Mouse (Mus musculus) adrenal gland, adult 8-10 months (tissue): ENCODE data around the gene Antxr1. TPM values are rescaled to one million over a fixed set of nuclear protein-coding genes. Genes with fewer than 3 reads are reported as not detected.

Experiments
- DNase-seq: peaks from one replicate; pipeline ENCODE4 v3.0.0; 2022
- total RNA-seq, 4 experiments: library from RNA; stranded (reverse); gene quantifications; 2 replicates each; pipeline ENCODE4 v1.2.4; 2022

Antxr1 gene
- total RNA-seq, 4 experiments from 2014 or later, result 13.9 to 22.5 (median 18.3) TPM

DNA sequence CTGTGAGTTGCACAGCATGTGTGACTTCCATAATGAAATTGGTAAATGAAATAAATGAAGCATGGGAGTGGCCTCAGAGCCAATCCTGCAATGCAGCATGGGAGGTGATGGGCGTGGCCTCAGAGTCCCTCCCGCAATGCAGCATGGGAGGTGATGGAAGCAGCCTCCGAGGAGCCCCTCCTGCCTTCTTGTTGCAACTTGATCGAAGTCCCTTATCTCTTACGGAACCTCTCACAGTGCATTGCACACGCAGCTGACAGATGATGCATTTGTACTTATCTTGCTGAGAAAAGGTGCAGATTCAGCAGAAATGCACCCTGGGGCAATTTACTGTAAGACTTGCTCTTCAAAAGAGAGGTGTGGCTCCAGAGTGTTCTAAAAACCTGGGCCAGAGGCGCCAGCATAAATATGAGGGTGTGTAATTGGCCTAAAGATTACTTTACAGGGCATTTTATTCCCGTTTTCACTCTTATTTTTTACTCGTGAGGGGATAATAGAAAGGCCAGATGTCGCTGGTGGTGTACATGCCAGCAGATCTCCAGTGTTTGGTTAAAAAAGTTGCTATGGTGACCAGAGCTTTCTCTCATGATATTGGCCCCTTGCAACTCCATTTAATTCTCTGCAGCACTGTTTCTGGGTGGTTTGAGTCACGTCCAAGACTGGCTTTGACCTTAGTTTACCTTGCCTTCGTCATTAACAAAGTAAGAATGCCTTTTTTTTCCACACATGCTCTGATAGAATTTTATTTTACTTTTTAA is 195.6 kb downstream of the Antxr1 start:
- no peak for DNase-seq

DNA sequence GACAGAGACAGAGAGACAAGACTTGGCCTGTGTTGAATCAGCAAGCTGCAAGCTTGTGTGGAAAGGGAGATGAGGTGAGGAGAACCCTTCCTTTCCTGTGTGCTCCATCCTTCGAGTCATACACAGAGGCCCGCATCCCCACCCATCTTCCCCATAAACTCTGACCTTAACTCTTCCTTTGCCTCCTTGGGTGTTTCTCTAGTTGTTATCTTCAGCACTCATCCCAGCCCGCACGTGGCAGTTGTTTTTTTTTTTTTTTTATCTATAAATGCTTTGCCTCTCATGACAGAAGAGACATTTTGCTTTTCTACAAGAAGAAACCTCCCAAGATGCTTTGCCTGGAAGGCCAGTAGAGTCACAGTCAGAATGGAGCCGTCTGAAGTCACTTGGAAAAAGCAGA is 197.1 kb downstream of the Antxr1 start:
- DNase-seq, result no peak

DNA sequence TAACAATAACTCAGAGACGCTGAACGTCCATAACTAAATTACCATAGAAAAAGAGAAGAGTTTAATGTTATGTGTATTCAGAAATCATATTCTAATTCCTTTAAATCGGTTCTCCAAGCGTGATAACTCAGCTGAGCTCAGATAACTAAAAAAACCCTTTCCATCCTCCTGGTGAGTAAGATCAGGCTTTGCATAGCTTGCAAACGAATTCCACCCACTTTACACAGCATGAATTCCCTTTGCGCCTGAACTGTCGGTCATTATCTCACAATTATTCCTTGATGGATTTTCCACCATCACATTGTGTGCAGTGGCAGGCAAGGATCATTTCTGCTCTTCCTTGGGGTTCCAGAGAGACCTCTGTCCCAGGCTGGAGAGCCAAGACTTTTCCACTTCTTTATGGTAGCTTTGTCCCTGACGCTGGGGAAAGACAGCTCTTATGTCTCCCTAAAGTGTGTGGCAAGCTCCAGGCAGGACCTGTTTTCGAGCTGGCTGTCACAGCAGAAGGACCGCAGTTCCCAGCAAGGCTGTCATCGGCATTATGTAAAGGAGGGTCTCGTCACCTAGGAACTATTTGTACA is 201.6 kb downstream of the Antxr1 start:
- no peak for DNase-seq

DNA sequence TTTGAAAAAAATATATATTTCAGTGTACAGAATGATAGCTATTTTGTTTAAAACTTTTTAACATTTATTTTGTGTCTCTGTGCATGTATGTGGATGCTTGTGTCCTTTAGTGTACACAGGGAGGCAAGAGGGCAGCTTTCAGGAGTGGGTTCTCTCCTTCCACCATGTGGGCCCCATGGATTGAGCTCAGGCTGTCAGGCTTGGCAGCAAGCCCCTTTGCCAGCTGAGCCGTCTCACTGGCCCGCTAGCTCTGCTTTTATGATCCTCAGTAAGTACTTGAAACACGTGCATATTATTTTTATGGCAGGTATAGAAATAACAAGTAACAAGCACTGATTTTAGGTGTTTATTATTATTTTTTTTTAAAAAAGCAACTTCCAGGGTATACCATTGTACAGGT is 202.1 kb downstream of the Antxr1 start:
- DNase-seq, result no peak

DNA sequence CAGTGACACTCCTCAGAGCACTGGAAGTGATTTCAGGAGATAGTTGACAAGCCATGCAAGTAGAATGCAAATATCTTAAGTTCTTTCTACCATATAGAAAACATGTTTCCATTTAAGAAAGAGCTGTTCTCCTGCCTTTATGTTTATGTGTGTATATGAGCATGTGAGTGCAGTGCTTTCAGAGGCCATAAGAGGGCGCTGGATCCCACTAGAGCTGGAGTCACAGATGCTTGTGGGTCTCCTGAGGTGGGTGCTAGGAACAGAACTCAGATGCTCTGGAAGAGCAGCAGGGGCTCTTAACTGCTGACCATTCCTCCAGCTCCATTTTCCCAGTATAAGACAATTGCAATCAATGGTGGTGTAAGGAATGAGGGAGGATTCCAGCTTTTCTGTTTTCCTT is 204.5 kb downstream of the Antxr1 start:
- no peak for DNase-seq

DNA sequence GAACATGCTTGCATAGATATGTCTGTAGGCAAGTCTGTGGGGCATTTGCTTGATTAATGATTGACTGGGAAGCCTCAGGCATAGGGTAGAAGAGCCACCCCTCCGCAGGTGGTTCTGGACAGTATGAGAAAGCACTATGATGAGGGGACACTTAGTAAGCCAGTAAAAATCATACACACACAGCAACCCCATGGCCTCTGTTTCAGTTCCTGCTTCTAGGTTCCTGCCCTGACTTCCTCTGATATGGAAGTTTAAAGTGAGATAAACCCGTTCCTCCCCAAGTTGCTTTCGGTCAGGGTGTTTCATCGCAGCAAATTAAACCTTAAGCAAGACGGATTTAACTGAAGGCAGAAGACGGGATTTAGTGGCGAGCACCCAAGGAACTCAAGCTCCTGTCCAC is 205.0 kb downstream of the Antxr1 start:
- no peak for DNase-seq

DNA sequence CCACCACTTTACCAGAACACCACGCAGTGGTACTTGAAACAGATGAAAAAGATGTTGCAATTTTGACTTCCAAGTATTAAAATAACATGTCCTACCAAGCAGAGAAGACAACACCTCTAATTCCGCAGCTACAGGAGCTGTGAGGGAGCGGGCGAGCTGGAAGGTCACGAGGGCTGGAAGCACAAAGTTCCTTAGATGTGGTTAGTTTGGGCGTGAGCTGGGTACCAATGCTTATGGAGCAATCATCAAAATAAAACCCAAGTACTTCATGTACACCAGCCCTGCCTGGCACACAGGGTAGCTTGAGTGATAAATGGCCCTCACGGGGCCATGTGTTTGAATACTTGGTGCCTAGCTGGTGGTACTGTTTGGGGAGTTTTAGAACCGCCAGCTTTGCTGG is 205.8 kb downstream of the Antxr1 start:
- DNase-seq, result no peak

DNA sequence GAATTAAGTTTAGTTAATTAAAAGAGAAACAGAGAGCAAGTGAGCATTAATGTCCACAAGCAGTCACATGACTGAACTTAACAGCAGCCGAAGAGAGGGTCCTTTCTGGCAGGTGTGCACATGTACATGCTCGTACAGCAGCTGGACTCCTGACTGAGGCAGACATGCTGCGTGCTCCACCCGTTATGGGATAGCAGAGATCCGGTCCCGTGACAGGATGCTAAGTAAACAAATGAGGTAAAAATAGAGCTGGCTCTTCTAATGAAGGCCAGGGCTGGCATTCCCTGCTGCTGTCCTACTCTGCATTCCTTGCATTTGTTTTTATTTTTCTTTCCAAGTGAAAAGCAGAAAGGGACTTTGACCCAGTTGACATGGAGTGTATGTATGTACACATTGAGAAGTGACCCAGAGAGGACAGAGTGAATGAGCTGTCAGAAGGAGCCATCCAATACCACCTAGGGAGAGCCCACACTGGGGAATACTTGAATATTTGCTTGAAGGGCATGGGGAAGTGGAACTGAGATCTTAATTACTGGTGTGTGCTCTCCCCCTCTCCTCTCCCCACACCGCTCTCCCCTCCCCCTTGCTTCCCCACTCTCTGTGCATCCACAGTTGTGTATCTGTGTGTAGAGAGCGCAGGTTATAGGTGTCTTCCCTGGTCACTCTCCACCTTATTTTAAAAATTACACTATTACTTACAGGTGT is 208.4 kb downstream of the Antxr1 start:
- no peak for DNase-seq

DNA sequence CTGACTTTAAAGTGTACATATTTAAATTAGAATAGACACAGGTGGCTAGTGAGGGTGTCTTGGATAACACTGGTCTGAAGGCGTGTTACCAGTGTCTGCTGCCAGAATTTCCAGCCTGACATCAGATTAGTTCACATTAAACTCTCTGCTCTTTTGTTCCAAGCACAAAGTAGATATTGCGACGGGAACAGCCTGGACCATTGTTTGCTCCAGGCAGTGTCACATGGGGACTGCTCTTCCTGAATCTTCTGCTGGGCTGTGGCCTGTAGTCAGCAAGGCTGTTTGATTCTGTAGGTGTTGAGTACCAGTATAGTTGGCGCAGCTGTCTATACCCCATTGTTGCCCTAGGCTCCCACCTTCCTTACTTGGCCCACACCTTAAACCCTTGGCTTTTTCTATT is 211.6 kb downstream of the Antxr1 start:
- DNase-seq, result no peak

DNA sequence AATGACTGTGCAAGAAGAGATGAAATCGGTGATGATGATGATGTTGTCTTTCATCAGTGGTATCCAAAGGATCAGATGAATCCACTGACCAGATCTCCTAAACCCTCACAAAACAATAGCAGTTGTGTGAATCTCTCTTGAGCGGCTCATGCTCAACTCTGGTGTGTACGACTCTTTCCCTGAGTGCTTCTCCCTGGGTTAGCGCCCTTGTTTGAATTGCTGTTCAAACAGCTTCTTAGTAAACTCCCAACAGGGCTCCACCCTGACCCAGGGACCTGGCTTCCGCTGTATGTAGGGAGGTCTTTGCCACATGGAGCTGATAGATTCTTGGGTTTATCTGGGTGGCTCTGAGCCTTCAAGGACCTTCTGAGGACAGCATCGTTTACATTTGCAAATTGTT is 212.2 kb downstream of the Antxr1 start:
- DNase-seq, result no peak

DNA sequence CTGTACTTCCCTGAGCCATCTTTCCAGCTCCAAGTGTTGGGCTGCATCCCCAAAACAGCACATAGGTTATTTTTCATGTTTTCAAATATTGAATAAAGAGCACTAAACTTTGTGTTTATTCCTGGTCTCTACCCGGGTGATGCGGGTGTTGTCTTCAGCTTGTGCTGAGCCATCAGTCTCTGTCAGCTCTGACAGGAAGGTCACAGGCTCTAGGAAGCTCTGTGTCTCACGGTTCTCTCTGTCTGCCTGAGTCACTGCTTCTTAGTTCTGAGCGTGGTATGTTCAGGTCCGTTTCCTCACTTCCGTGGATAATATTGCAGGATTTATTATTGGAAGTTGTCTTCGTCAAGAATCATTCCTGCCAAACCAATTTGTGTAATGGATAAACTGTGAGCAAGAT is 213.7 kb downstream of the Antxr1 start:
- no peak for DNase-seq

DNA sequence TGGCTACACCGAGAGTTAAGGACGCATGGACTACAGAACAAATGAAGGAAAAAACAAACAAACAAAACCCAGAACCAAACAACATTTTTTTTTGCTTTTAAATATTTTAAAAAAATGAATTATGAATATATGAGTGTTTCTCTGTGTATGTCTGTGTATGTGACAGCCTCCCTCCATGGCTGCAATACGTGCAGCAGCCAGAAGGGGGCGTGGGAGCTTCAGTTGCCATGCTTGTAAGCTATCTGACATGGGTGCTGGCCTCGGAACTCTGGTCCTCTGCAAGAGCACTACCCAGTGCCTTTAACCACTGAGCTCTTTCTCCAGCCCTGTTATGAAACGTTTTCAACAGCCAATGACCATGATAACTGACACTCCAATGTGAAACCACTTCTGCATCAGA is 215.0 kb downstream of the Antxr1 start:
- no peak for DNase-seq

DNA sequence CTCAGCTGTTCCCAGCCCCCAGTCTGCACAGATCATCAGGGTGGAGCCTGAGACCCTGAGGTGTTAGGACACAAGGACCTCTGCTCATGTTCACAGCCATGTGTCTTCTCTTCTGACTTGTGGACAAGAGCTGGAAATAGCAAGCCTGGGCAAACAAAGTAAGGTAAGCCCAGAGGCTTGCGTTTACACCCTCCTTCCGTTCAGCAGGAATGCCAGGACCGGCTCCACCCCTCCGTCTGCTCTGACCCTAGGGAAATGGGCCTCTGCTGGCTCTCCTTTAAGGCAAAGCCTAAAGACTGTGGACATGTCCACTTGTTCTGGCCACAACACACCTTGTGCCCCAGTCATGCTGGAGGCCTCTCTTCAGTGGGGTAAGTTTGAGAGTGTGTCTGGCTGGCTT is 215.6 kb downstream of the Antxr1 start:
- no peak for DNase-seq

DNA sequence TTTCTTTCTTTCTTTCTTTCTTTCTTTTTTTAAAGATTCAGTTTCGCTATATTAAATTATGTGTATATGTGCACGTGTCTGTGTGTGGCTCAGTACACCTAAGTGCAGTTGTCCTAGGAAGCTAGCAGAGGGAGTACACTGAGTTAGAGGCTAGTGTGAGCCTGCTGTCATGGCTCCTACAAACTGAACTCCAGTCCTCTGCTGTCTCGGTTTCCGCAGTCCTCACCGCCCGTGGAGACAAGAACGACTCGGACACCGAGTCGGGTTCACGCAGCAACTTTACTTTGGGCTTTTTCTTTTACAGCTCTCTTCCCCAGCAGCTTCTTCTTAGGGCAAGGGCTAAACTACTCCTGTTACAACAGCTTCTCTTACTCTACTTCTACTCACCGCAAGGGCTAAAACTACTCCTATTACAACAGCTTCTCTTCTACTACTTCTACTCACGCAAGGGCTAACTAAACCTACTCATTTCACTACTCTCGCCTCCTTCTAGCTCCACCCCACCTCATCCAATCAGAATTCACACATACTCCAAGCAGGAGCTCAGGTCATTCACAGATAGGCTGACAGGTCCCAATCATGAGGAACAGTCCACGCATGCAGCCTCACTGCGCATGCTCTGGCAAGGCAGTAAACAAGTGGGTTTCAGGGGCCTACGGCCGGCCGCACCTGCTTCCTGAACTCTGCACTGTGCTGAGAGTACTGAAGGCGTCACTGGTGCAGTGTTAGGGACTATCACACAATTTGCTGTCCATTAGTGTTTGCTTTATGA is 216.4 kb downstream of the Antxr1 start:
- no peak for DNase-seq

DNA sequence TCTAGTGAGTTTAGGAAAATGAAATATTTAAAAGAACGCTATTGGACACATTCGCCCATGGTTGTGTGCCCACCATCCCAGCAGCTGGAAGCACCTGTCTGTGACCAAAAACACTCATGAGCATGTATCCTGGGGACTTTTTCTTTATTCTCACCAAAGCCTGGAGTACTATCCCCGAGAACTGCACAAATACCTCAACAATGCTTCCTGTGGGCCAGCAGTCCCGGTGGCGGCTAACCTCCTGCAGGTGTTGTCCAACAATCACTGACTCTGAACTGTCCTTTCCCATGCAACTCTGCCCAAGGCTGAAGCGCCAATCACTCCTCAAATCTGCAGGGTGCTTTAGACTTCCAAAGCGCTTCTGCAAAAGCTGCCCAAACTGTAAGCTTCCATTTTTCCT is 219.0 kb downstream of the Antxr1 start:
- DNase-seq, result no peak

DNA sequence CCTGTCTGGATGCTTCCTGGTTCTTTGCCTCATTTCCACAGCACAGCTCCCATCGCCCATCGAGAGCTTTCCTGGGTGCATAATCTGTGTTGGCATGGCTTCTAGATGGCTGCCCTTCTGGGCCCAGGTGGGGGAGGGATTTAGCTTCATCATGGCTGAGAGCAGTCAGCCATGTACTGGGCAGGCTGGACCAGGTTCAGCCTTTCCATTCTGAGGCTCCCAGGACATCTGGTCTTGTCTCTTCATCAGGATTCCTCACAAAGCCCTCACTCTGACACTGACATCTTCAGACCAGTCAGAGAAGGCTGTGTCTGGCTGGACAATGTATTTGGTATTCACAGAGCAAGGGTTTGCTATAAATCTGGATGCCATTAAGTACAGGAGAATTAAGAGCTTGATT is 219.6 kb downstream of the Antxr1 start:
- DNase-seq, result no peak

DNA sequence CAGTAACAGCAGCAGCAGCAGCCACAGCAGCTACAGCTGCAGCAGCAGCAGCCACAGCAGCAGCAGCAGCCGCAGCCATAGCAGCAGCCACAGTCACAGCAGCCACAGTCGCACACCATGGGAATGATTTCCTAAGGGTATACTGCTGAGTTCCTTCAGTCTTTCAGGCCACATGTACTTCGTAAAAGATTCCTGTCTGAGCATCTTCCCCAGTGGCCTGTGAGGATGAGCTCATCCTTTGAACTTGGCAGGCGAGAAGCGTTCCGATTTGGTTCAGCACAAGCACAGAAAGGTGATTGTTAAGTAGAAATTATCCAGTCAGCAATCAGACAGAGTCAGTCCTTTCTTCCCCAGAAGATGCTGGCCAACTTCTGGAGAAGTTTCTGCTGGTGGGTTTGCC is 223.5 kb downstream of the Antxr1 start:
- no peak for DNase-seq

DNA sequence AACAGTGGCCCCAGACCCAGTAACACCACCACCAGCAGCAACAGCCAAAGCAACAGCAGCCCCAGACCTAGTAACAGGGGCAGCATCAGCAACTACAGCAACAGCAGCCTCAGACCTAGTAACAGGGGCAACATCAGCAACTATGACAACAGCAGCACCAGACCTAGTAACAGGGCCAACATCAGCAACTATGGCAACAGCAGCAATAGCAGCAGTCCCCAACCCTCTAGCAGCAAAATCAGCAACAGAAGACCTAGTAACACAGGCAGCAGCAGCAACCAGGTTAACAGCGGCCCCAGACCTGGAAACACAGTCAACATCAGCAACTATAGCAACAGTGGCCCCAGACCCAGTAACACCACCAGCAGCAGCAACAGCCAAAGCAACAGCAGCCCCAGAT is 224.1 kb downstream of the Antxr1 start:
- no peak for DNase-seq

DNA sequence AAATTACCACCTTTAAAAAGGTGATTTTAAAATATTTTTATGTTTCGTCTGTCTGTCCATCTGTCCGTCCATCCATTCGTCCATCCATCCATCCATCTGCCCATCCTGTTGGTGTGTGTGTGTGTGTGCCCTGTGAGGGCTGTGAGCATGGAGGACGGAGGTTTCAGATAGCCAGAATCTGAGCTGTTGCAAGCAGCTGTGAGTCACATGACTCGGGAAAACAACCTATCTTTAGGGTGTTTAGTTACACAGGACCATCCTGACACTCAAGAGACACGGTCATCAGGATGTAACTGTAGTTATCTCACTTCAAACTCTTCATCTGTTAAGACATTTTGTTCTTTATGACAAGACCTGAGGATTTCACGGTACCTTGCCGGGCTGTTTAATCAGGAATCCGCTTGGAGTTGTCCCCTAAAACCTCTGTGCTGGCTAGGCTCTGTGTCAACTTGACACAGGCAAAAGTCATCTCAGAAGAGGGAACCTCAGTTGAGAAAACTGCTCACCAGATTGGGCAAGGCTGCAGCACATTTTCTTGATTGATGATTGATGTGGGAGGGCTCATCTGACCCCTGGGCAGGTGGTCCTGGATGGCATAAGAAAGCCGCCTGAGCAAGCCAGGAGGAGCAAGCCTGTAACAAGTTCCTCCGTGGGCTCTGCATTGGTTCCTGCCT is 231.4 kb downstream of the Antxr1 start, which contains the start of gene D6Ertd527e:
D6Ertd527e (plus strand) TSS at position 624 of the 674 bp plus-strand sequence.
- DNase-seq, result no peak

DNA sequence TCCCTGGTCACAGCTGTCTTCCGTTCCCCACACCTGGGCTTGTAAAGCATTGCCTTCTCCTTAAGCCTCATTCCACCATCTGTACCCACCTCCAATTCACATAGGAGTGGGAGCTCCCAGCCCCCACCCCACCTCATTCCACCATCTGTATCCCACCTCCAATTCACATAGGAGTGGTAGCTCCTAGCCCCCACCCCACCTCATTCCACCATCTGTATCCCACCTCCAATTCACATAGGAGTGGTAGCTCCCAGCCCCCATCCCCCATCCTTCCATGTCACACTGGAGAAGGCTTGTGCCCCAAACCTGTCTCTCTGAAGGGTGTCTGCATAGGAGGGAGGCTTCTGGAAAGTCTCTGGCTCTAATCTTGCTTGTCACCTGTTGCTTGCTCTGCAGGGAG is 232.3 kb downstream of the Antxr1 start:
- DNase-seq, result no peak

DNA sequence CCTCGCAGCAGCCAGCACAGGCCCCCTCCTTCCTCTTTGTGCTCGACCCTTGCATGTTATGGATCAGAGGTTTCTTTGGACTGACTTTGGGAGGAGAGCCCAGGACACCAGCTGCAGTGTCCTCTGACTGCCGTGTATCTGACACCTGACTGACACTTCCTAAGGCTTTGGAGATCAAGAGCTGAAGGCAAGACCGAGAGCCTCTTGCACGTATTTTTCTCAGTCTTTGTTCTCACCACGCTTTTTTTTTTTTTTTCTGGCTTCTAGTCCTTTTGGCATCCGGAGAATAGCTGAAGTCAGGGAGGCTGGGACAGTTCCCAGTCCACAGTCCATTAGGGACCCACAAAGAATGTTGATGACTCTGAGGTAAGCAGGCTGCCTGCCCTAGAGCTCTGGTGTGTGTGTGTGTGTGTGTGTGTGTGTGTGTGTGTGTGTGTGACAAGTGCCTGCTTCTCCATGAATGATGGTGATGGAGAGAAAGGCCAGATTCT is 233.2 kb downstream of the Antxr1 start:
- no peak for DNase-seq

DNA sequence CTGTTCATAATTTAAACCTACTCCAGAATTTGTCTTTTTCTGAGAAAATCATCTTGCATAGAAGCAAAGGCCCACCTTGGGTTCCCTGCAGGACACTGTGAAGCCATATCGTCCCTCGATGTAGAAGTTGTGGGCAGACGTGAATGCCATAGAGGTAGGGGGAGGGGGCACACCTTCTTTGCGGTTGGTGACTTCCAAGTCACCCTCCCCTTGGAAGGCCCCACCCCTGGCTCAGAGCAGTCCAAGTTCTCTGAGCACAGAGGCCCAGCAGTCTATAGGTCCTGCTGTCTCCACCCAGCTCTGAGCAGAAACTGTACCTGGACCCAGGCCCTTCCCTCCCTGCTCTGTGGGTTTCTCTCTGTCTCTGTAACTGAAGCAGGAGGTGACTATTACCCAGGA is 233.7 kb downstream of the Antxr1 start:
- DNase-seq, result no peak
